Mouse (Mus musculus): ENCODE results near the gene Rfx4. TPM values are rescaled to one million over a fixed set of nuclear protein-coding genes. Genes with fewer than 3 reads are reported as not detected.

The Rfx4 gene
- polyA plus RNA-seq, 1 experiment: not detected

GRCm38 (mm10) chr10:84836104-84836503, 80.2 kb downstream of the Rfx4 start:
- no peaks in the 10 kb centered on the region for H3K79me3 ChIP-seq (ENCODE audit: low read depth)
- no peaks in the 10 kb centered on the region for H3K79me2 ChIP-seq (ENCODE audit: control insufficient read depth, insufficient read depth)
- no peaks in the 10 kb centered on the region for H3K27me3 ChIP-seq (ENCODE audit: control insufficient read depth, insufficient read depth, insufficient read length)
- H3K36me3 ChIP-seq (ENCODE audit: control insufficient read depth, insufficient read depth): no peaks in the 10 kb centered on the region
- H3ac ChIP-seq (ENCODE audit: control insufficient read depth, insufficient read length, low read depth): no peak overlapping the region
- no peak overlapping the region for H3K4me3 ChIP-seq (ENCODE audit: insufficient read depth, poor library complexity, severe bottlenecking)
- TF ChIP-seq FOSL1 (IDR thresholded peaks at IDR 0.05; ENCODE audit: insufficient read depth, low read length, poor library complexity, severe bottlenecking) (no peak), USF1 (IDR thresholded peaks at IDR 0.05; ENCODE audit: low read depth) (no peak), CEBPB (IDR thresholded peaks at IDR 0.05; ENCODE audit: low read depth) (no peak), CTCF (IDR thresholded peaks at IDR 0.05; ENCODE audit: control insufficient read depth, insufficient read depth, insufficient read length) (no peak), MYOG (IDR thresholded peaks at IDR 0.05; ENCODE audit: control insufficient read depth, extremely low read depth, insufficient read length) (no peak), MYOD1 (IDR thresholded peaks at IDR 0.05; ENCODE audit: control insufficient read depth, insufficient read length, low read depth) (no peak), MAX (IDR thresholded peaks at IDR 0.05) (no peak)

- H3K79me3 ChIP-seq (ENCODE audit: low read depth): no peaks in the 10 kb centered on the region
- H3K79me2 ChIP-seq (ENCODE audit: control insufficient read depth, insufficient read depth): no peaks in the 10 kb centered on the region
- no peak overlapping the region for H3K4me3 ChIP-seq (ENCODE audit: insufficient read depth, poor library complexity, severe bottlenecking)
- H3K27me3 ChIP-seq (ENCODE audit: control insufficient read depth, insufficient read depth, insufficient read length): no peaks in the 10 kb centered on the region
- TF ChIP-seq FOSL1 (IDR thresholded peaks at IDR 0.05; ENCODE audit: insufficient read depth, low read length, poor library complexity, severe bottlenecking): no peak
- no peak for TF ChIP-seq USF1 (IDR thresholded peaks at IDR 0.05; ENCODE audit: low read depth)
- no peak for TF ChIP-seq MYOG (IDR thresholded peaks at IDR 0.05; ENCODE audit: control insufficient read depth, extremely low read depth, insufficient read length)
- TF ChIP-seq CTCF (IDR thresholded peaks at IDR 0.05; ENCODE audit: control insufficient read depth, insufficient read depth, insufficient read length): no peak
- no peak for TF ChIP-seq MAX (IDR thresholded peaks at IDR 0.05)
- TF ChIP-seq CEBPB (IDR thresholded peaks at IDR 0.05; ENCODE audit: low read depth): no peak
- no peak for TF ChIP-seq MYOD1 (IDR thresholded peaks at IDR 0.05; ENCODE audit: control insufficient read depth, insufficient read length, low read depth)
- H3ac ChIP-seq (ENCODE audit: control insufficient read depth, insufficient read length, low read depth): no peak overlapping the region
- H3K36me3 ChIP-seq (ENCODE audit: control insufficient read depth, insufficient read depth): no peaks in the 10 kb centered on the region
These were observed 81.5 kb downstream of the Rfx4 start for GRCm38 (mm10) chr10:84837355-84837754.

- no peaks in the 10 kb centered on the region for H3K79me2 ChIP-seq (ENCODE audit: control insufficient read depth, insufficient read depth)
- TF ChIP-seq MYOG (IDR thresholded peaks at IDR 0.05; ENCODE audit: control insufficient read depth, extremely low read depth, insufficient read length) (no peak), MYOD1 (IDR thresholded peaks at IDR 0.05; ENCODE audit: control insufficient read depth, insufficient read length, low read depth) (no peak), FOSL1 (IDR thresholded peaks at IDR 0.05; ENCODE audit: insufficient read depth, low read length, poor library complexity, severe bottlenecking) (no peak)
- H3K27me3 ChIP-seq (ENCODE audit: control insufficient read depth, insufficient read depth, insufficient read length): no peaks in the 10 kb centered on the region
- no peaks in the 10 kb centered on the region for H3K79me3 ChIP-seq (ENCODE audit: low read depth)
- H3ac ChIP-seq (ENCODE audit: control insufficient read depth, insufficient read length, low read depth): no peak overlapping the region
- H3K4me3 ChIP-seq (ENCODE audit: insufficient read depth, poor library complexity, severe bottlenecking): no peak overlapping the region
- H3K36me3 ChIP-seq (ENCODE audit: control insufficient read depth, insufficient read depth): no peaks in the 10 kb centered on the region
These were observed 83.1 kb downstream of the Rfx4 start for GRCm38 (mm10) chr10:84838850-84839473.

- Histone ChIP-seq H3K4me3 (ENCODE audit: insufficient read depth, poor library complexity, severe bottlenecking) (no peak overlapping the region), H3ac (ENCODE audit: control insufficient read depth, insufficient read length, low read depth) (no peak overlapping the region), H3K27me3 (ENCODE audit: control insufficient read depth, insufficient read depth, insufficient read length) (peaks cover 3% of the 10 kb centered on the region), H3K79me3 (ENCODE audit: low read depth) (no peaks in the 10 kb centered on the region), H3K36me3 (ENCODE audit: control insufficient read depth, insufficient read depth) (no peaks in the 10 kb centered on the region), H3K79me2 (ENCODE audit: control insufficient read depth, insufficient read depth) (no peaks in the 10 kb centered on the region)
- TF ChIP-seq USF1 (IDR thresholded peaks at IDR 0.05; ENCODE audit: low read depth) (no peak), FOSL1 (IDR thresholded peaks at IDR 0.05; ENCODE audit: insufficient read depth, low read length, poor library complexity, severe bottlenecking) (no peak), MAX (IDR thresholded peaks at IDR 0.05) (no peak), CEBPB (IDR thresholded peaks at IDR 0.05; ENCODE audit: low read depth) (no peak), MYOD1 (IDR thresholded peaks at IDR 0.05; ENCODE audit: control insufficient read depth, insufficient read length, low read depth) (no peak), CTCF (IDR thresholded peaks at IDR 0.05; ENCODE audit: control insufficient read depth, insufficient read depth, insufficient read length) (no peak), MYOG (IDR thresholded peaks at IDR 0.05; ENCODE audit: control insufficient read depth, extremely low read depth, insufficient read length) (no peak)
These were observed 90.8 kb downstream of the Rfx4 start for GRCm38 (mm10) chr10:84846638-84847037.

GRCm38 (mm10) chr10:84851981-84852979, 96.4 kb downstream of the Rfx4 start:
- no peak overlapping the region for H3K4me3 ChIP-seq (ENCODE audit: insufficient read depth, poor library complexity, severe bottlenecking)
- TF ChIP-seq FOSL1 (IDR thresholded peaks at IDR 0.05; ENCODE audit: insufficient read depth, low read length, poor library complexity, severe bottlenecking) (no peak), MAX (IDR thresholded peaks at IDR 0.05) (no peak), MYOG (IDR thresholded peaks at IDR 0.05; ENCODE audit: control insufficient read depth, extremely low read depth, insufficient read length) (no peak), CEBPB (IDR thresholded peaks at IDR 0.05; ENCODE audit: low read depth) (no peak), MYOD1 (IDR thresholded peaks at IDR 0.05; ENCODE audit: control insufficient read depth, insufficient read length, low read depth) (no peak), USF1 (IDR thresholded peaks at IDR 0.05; ENCODE audit: low read depth) (no peak), CTCF (IDR thresholded peaks at IDR 0.05; ENCODE audit: control insufficient read depth, insufficient read depth, insufficient read length) (no peak)
- no peaks in the 10 kb centered on the region for H3K79me2 ChIP-seq (ENCODE audit: control insufficient read depth, insufficient read depth)

More at GRCm38 (mm10) chr10:84851981-84852979, 96.4 kb downstream of the Rfx4 start:
- Histone ChIP-seq H3K79me3 (ENCODE audit: low read depth) (no peaks in the 10 kb centered on the region), H3ac (ENCODE audit: control insufficient read depth, insufficient read length, low read depth) (no peak overlapping the region), H3K27me3 (ENCODE audit: control insufficient read depth, insufficient read depth, insufficient read length) (peaks cover 1% of the 10 kb centered on the region), H3K36me3 (ENCODE audit: control insufficient read depth, insufficient read depth) (no peaks in the 10 kb centered on the region)

Measured in C2C12 (cell line).